Mouse (Mus musculus) retina, postnatal 1 day (tissue): ENCODE results near the gene Lipo2.
"Not testable (repeated sequence)": the region's sequence is repeated elsewhere in the genome, so short reads cannot be mapped to it uniquely, and the experiment has no call there.

ENCODE experiments used
- DNase-seq: peaks from one replicate; pipeline ENCODE4 v3.0.0-alpha.2; 2012

Gene Lipo2

DNA sequence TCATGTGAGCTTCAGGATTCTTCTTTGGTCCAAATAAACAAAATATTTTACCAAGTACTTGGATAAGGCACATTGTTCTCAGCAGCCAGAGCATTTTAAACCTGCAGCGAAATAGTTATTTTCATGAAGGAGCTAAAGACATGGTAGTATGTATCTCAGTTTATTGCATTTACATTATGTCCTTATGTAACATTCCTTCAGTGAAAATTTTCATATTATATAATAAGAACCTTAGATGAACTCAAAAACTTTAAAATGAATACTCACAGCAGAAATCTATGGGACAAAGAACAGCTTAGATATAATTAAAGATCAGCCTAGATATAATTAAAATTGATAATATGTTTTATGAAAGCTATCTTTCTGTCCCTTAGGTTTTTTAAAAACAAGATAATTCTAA, at the start of gene Lipo2:
Lipo2 (minus strand) TSS at position 101 of the 400 bp plus-strand sequence.
- DNase-seq, result not testable (repeated sequence)

DNA sequence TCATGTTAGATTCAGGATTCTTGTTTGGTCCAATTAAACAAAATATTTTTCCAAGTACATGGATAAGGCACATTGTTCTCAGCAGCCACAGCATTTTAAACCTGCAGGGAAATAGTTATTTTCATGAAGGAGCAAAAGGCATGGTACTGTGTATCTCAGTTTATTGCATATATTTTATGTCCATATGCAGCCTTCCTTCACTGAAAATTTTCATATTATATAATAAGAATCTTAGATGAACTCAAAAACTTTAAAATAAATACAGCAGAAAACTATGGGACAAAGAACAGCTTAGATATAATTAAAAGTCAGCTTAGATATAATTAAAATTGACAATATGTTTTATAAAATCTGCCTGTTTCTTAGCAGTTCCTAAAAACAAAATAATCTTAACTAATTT, 36.2 kb upstream of the Lipo2 start, which contains the start of gene Lipo1:
Lipo1 (minus strand) TSS at position 101 of the 400 bp plus-strand sequence.
- DNase-seq, result not testable (repeated sequence)

DNA sequence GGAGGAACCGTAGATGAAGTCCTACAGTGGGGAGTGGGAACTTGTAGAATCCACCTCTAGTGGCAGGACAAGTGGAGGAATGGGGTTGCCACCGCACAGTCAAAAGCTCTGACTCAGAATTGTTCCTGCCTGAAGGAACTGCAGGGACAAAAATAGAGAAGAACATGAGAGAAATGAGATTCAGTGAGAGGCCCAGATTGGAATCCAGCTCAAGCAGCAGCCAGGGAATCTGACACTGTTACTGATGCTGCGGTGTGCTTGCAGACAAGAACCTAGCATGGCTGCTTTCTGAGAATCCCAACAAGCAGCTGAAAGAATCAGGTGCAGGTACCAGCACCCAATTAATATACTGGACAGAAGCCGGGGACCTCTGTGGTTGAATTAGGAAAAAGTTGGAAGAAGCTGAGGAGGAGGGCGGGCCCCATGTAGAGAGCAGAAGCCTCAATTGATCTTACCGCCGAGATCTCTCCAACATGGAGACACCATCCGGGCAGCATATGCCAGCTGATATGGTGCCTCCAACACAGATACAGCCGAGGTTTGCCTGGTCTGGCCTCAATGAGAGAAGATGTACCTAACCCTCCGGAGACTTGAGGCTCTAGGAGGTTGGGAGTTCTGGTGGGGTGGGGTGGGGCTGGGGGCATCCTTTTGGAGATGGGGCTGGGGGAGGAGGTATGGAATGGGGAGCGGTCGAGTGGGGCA, 35.6 kb upstream of the Lipo2 start:
- no peak for DNase-seq

DNA sequence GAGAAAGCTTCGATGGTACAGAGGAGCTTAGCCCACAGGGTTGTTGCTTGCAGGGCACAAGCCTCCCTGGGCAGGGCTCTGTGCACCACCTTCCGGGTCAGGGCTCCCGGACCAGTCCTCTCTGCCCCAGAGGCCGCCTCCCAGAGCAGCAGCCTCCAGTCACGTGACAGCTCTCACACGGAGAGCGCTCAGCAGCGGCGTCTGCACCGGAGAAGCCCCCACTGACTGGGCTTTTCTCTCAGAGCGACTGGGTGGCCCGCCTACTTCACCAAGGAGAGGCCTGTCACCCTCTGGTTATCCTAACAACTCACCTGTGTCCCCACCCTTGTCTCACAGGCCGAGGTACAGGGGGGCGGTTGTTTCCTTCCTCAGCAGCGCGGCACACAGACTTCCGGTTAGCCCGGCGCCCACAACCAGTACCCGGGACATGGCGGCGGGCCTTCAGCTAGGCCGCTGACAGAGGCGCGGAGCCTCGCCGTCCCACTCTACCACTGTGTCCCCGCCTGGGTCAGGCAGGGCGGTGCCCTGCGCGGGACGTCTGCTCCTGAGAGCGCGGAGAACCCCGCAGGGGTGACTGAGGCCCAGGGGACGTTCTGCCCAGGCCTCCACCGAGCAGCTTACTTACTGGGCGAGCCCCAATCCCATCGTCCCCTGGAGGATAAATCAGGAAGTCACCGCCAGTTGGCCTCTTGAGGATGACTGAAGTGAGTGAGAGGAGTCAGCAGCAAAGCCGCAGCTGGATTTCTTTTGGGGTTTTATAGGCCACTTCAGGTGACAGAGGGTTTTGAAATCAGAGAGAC, 10.3 kb upstream of the Lipo2 start, which contains the start of gene Lipo3:
Lipo3 (minus strand) TSS at position 665 of the 800 bp plus-strand sequence.
- DNase-seq, result peak; percentile 23
